Mouse (Mus musculus): ENCODE measurements at regions not wholly inside any gene's neighbourhood (a gene's known extent, or its start where the extent isn't known, plus 50 kb on each side); places are given as distances from the start of the nearest gene placed in this dataset.
"Not testable (repeated sequence)": the region's sequence is repeated elsewhere in the genome, so short reads cannot be mapped to it uniquely, and the experiment has no call there.

- H3K9me3 ChIP-seq (replicated peaks; ENCODE audit: control insufficient read depth, insufficient read depth, low read length, poor library complexity, severe bottlenecking), result peaks cover 13% of the 10 kb centered on the region
Measured at GRCm38 (mm10) chr11:13978524-13978923, 620.6 kb upstream of the Pom121l12 start.

GRCm38 (mm10) chr11:14016637-14017036 is 582.4 kb upstream of the Pom121l12 start:
- H3K9ac ChIP-seq (ENCODE audit: low read depth, poor library complexity, severe bottlenecking), result no peak overlapping the region
- no peak overlapping the region for H3K27ac ChIP-seq (ENCODE audit: insufficient read depth, low read length)
- no peaks in the 10 kb centered on the region for H3K36me3 ChIP-seq (ENCODE audit: control insufficient read depth, insufficient read depth, low read length, poor library complexity, severe bottlenecking)
- H3K4me3 ChIP-seq (ENCODE audit: low read depth, low read length), result no peak overlapping the region
- TF ChIP-seq CTCF (IDR thresholded peaks at IDR 0.05; ENCODE audit: low read depth, low read length) (no peak), EP300 (IDR thresholded peaks at IDR 0.05; ENCODE audit: insufficient read depth, low read depth, low read length) (no peak), POLR2A (IDR thresholded peaks at IDR 0.05; ENCODE audit: insufficient read depth, low read length) (no peak)
- H3K27me3 ChIP-seq (ENCODE audit: control insufficient read depth, insufficient read depth, low read length, poor library complexity, severe bottlenecking), result no peaks in the 10 kb centered on the region
- no peaks in the 10 kb centered on the region for H3K4me1 ChIP-seq (ENCODE audit: control insufficient read depth, insufficient read depth, low read length)
- H3K9me3 ChIP-seq (replicated peaks; ENCODE audit: control insufficient read depth, insufficient read depth, low read length, poor library complexity, severe bottlenecking), result no peaks in the 10 kb centered on the region

More at GRCm38 (mm10) chr11:13978524-13978923, 620.6 kb upstream of the Pom121l12 start:
- no peaks in the 10 kb centered on the region for H3K4me1 ChIP-seq (ENCODE audit: control insufficient read depth, insufficient read depth, low read length)
- TF ChIP-seq EP300 (IDR thresholded peaks at IDR 0.05; ENCODE audit: insufficient read depth, low read depth, low read length) (no peak), CTCF (IDR thresholded peaks at IDR 0.05; ENCODE audit: low read depth, low read length) (no peak), POLR2A (IDR thresholded peaks at IDR 0.05; ENCODE audit: insufficient read depth, low read length) (no peak)
- no peak overlapping the region for H3K9ac ChIP-seq (ENCODE audit: low read depth, poor library complexity, severe bottlenecking)
- H3K27ac ChIP-seq (ENCODE audit: insufficient read depth, low read length), result peak overlapping the region; percentile 78; the same call in 1 of the 2 replicates
- no peak overlapping the region for H3K4me3 ChIP-seq (ENCODE audit: low read depth, low read length)
- H3K36me3 ChIP-seq (ENCODE audit: control insufficient read depth, insufficient read depth, low read length, poor library complexity, severe bottlenecking), result no peaks in the 10 kb centered on the region
- no peaks in the 10 kb centered on the region for H3K27me3 ChIP-seq (ENCODE audit: control insufficient read depth, insufficient read depth, low read length, poor library complexity, severe bottlenecking)

DNA sequence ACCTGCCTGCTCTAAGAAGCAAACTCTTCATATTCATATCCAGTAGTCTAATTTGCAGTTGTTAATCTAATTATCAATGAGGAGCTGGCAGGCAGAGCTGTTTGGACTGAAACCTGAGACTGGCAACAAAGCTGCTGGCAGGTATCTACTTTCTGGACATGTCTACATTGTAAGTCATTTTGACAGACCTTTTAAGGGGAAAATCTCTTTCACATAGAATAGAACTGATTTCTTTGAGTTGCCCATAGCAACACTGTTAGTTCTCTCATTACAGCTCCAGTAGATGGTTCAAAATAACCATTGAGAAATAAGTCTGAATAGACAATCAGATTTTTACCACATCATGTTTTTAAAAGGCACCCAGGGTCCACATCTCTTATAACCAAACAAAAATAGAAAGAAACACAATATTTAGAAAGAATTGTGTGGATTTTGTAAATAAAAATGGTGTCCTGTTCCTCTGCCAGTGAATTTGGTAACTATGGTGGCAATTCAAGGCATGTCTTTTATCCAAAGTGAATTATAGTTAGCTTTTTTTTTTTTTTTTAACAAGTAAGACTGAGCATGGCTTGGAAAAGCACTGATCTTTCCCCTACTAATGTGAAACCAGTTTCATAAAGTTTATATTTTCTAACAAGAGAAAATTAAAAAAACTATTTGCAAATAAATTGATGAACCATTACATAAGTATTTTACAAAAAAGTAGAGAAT is 567.5 kb upstream of the Pom121l12 start:
- no peaks in the 10 kb centered on the region for H3K4me1 ChIP-seq (ENCODE audit: control insufficient read depth, insufficient read depth, low read length)
- H3K36me3 ChIP-seq (ENCODE audit: control insufficient read depth, insufficient read depth, low read length, poor library complexity, severe bottlenecking), result no peaks in the 10 kb centered on the region
- no peak overlapping the region for H3K4me3 ChIP-seq (ENCODE audit: low read depth, low read length)
- no peak overlapping the region for H3K27ac ChIP-seq (ENCODE audit: insufficient read depth, low read length)
- no peaks in the 10 kb centered on the region for H3K9me3 ChIP-seq (replicated peaks; ENCODE audit: control insufficient read depth, insufficient read depth, low read length, poor library complexity, severe bottlenecking)
- TF ChIP-seq CTCF (IDR thresholded peaks at IDR 0.05; ENCODE audit: low read depth, low read length), result no peak
- no peak for TF ChIP-seq POLR2A (IDR thresholded peaks at IDR 0.05; ENCODE audit: insufficient read depth, low read length)
- TF ChIP-seq EP300 (IDR thresholded peaks at IDR 0.05; ENCODE audit: insufficient read depth, low read depth, low read length), result no peak
- no peaks in the 10 kb centered on the region for H3K27me3 ChIP-seq (ENCODE audit: control insufficient read depth, insufficient read depth, low read length, poor library complexity, severe bottlenecking)
- no peak overlapping the region for H3K9ac ChIP-seq (ENCODE audit: low read depth, poor library complexity, severe bottlenecking)

DNA sequence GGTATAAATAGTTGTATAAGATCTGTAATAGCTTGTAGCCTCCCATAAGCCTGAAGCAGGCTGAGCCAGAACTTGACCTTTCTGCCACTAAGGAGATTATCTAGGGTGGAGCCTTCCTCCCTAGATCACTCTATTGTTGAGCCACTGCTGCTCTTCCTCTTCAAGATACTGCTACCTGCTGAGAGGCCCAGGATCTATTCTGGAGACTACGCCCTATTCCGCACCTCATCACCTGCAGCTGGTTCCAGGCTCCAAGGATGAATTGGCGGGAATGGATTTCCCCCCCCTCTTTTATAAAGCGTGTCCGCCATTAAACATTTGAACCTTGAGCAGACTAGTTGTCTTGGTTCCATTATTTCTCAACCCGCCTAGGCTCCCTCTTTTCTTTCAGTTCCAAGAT is 566.6 kb upstream of the Pom121l12 start:
- not testable (repeated sequence) for H3K4me3 ChIP-seq (ENCODE audit: low read depth, low read length); H3K9ac ChIP-seq (ENCODE audit: low read depth, poor library complexity, severe bottlenecking); H3K36me3 ChIP-seq (ENCODE audit: control insufficient read depth, insufficient read depth, low read length, poor library complexity, severe bottlenecking); H3K9me3 ChIP-seq (replicated peaks; ENCODE audit: control insufficient read depth, insufficient read depth, low read length, poor library complexity, severe bottlenecking); H3K27me3 ChIP-seq (ENCODE audit: control insufficient read depth, insufficient read depth, low read length, poor library complexity, severe bottlenecking); H3K4me1 ChIP-seq (ENCODE audit: control insufficient read depth, insufficient read depth, low read length); H3K27ac ChIP-seq (ENCODE audit: insufficient read depth, low read length)
- TF ChIP-seq EP300 (IDR thresholded peaks at IDR 0.05; ENCODE audit: insufficient read depth, low read depth, low read length), result peak; percentile 59

GRCm38 (mm10) chr11:14059118-14059517 is 540.0 kb upstream of the Pom121l12 start:
- H3K27ac ChIP-seq (ENCODE audit: insufficient read depth, low read length), result no peak overlapping the region
- no peaks in the 10 kb centered on the region for H3K36me3 ChIP-seq (ENCODE audit: control insufficient read depth, insufficient read depth, low read length, poor library complexity, severe bottlenecking)
- H3K27me3 ChIP-seq (ENCODE audit: control insufficient read depth, insufficient read depth, low read length, poor library complexity, severe bottlenecking), result no peaks in the 10 kb centered on the region
- no peaks in the 10 kb centered on the region; the same call in 1 of the 2 replicates for H3K9me3 ChIP-seq (replicated peaks; ENCODE audit: control insufficient read depth, insufficient read depth, low read length, poor library complexity, severe bottlenecking)
- TF ChIP-seq EP300 (IDR thresholded peaks at IDR 0.05; ENCODE audit: insufficient read depth, low read depth, low read length), result no peak
- TF ChIP-seq CTCF (IDR thresholded peaks at IDR 0.05; ENCODE audit: low read depth, low read length), result no peak
- no peak for TF ChIP-seq POLR2A (IDR thresholded peaks at IDR 0.05; ENCODE audit: insufficient read depth, low read length)
- H3K9ac ChIP-seq (ENCODE audit: low read depth, poor library complexity, severe bottlenecking), result no peak overlapping the region
- H3K4me1 ChIP-seq (ENCODE audit: control insufficient read depth, insufficient read depth, low read length), result no peaks in the 10 kb centered on the region
- no peak overlapping the region for H3K4me3 ChIP-seq (ENCODE audit: low read depth, low read length)

DNA sequence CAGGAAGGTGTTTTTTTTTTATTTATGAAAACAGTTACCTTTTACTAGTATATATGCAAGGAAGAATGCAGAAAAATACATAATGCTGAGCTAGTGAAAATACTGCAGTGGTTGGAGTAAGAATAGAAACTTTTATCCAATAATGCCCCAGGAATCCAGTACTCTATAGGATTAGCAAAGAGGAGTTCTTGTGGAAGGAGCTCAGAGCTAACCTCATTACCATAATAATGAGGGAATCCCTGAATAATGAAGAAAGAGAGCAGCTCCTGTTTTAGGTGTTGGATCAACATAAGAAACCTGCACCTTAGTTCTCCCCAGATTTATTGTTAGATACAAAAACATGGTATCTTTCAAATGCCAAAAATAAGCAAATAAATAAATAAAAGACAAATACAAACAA is 527.0 kb upstream of the Pom121l12 start:
- Histone ChIP-seq H3K4me3 (ENCODE audit: low read depth, low read length) (no peak overlapping the region), H3K36me3 (ENCODE audit: control insufficient read depth, insufficient read depth, low read length, poor library complexity, severe bottlenecking) (no peaks in the 10 kb centered on the region), H3K4me1 (ENCODE audit: control insufficient read depth, insufficient read depth, low read length) (peaks cover 2% of the 10 kb centered on the region), H3K27ac (ENCODE audit: insufficient read depth, low read length) (no peak overlapping the region), H3K9me3 (replicated peaks; ENCODE audit: control insufficient read depth, insufficient read depth, low read length, poor library complexity, severe bottlenecking) (no peaks in the 10 kb centered on the region), H3K27me3 (ENCODE audit: control insufficient read depth, insufficient read depth, low read length, poor library complexity, severe bottlenecking) (no peaks in the 10 kb centered on the region), H3K9ac (ENCODE audit: low read depth, poor library complexity, severe bottlenecking) (no peak overlapping the region)
- TF ChIP-seq EP300 (IDR thresholded peaks at IDR 0.05; ENCODE audit: insufficient read depth, low read depth, low read length) (no peak), CTCF (IDR thresholded peaks at IDR 0.05; ENCODE audit: low read depth, low read length) (no peak), POLR2A (IDR thresholded peaks at IDR 0.05; ENCODE audit: insufficient read depth, low read length) (no peak)

Data from ES-Bruce4 (cell line).